Mouse (Mus musculus): ENCODE measurements around the gene Zfp382.
"Not testable (repeated sequence)": the region's sequence is repeated elsewhere in the genome, so short reads cannot be mapped to it uniquely, and the experiment has no call there.

Zfp382 gene

GRCm38 (mm10) chr7:30121308-30122187, at the start of gene Zfp382:
Gene Zfp382, plus strand, starts transcription at chr7:30121942.
- peak; percentile 87 to 88 for DNase-seq (ENCODE audit: low spot score in 2 of 2)

DNA sequence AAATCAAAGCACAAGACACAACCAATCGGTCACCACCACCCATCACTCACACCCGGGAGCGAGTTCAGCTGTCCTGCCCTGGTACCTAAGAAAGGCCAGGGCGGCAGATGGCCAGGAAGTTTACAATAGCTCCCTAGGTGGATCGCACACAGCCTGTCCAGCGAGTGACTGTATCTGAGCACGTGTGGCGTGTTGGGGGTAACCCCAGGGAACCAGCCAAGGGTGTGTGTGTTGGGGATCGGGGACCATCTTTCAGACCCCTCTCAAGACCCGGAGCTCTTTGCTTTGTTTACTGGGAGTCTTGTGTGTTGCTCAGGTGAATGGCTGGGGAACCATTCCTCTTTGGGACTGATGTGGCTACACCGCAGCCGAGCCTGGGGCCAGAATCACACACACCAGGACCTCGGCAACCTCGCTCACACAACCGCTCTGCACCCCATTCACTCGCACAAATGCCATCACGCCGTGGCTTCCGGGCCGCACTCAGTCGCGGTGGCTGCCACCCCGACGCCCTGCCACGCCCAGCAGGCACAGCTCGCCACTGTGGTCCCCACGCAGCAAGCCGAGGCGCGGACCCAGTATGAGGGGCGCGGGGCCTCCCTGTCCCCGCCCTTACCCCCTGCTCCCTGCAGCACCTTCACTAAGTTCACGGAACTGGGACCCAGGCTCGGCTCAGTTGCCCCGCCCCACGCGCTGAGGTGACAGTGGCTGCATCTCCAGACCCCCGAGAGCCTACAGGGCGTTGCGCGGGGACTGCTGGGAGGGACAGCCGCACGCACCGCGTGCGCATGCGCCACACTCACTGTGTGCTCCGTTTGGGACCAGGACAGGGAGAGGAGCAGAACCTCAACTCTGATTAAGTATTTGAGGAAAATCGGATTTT, 49.4 kb upstream of the Zfp382 start, which contains the start of gene Zfp82:
Gene Zfp82 (minus strand): TSS at position 755 of the 883 bp plus-strand sequence.
- peak; percentile 84 to 86 for DNase-seq (ENCODE audit: low spot score in 2 of 2)

- no peak for DNase-seq (ENCODE audit: low spot score in 2 of 2)
Observed at GRCm38 (mm10) chr7:30086524-30086923, 35.2 kb upstream of the Zfp382 start.

- DNase-seq (ENCODE audit: low spot score in 2 of 2) = no peak
Observed at GRCm38 (mm10) chr7:30089405-30089804, 32.3 kb upstream of the Zfp382 start.

GRCm38 (mm10) chr7:30090092-30090969, 31.4 kb upstream of the Zfp382 start, which contains the start of the genes Gm26920 and Zfp566:
Gene Gm26920, minus strand, starts transcription at chr7:30090410.
Gene Zfp566, minus strand, starts transcription at chr7:30090527.
- DNase-seq (ENCODE audit: low spot score in 2 of 2) = peak; percentile 96 to 97

GRCm38 (mm10) chr7:30090970-30091585, 30.7 kb upstream of the Zfp382 start:
- peak in 1 of 2 experiments; percentile 7 for DNase-seq (ENCODE audit: low spot score in 2 of 2)

DNA sequence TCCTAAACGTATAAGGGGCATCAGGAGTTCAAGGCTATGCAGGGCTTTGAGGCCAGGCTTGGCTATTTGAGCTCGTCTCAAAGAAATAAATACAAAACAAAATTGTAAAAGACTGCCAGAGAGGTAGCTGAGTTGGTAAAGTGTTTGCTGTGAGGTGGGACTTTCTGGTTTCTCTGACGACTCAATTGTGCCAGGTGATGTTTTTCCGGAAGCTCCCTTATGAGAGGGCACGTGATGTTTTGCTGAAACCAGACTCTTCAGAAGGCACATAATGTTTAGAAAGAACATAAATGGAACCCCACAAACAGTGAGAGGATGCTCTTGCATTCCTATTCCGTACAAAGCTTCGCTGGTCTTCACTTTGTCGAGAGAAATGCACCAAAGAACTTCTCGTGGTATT, 29.1 kb upstream of the Zfp382 start:
- no peak for DNase-seq (ENCODE audit: low spot score in 2 of 2)

- DNase-seq (ENCODE audit: low spot score in 2 of 2) = no peak
Observed at GRCm38 (mm10) chr7:30093918-30094415, 27.8 kb upstream of the Zfp382 start.

DNA sequence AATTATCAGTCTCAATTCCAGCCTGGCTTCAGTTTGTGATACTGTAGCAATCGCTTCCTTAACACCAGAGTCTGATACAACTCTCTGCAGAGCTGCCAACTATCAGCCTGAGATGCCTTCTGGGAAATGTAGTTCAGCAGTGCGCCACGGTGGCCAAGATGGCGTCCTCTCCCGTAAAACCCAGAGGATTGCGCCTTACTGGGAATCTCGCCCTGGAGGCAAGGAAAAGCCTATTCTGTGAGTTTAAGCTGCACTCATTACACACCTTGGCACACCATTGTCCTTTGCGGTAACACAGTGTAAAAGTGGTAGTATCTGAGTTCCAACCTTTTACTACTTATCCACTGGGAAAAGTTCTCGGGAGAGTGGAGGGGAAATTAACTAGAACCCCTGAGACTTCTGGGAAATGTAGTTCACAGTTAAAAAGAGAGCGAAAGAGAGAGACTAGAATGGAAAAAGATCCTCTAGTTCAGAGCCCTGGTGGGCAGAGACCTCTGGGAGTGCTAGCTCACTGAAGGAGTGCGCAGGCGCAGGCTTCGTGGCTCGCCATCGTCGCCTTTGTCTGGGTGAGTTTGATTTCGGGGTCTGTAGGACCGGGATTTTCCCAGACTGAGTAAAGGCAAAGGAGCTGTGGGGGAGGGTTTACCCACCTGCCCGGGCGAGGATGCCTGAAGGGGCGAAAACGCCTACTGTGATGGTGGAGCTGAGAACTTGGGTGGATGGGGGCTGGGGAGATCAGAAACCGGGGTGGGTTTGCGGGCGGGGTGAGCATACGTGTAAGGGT, 26.9 kb upstream of the Zfp382 start, which contains the start of gene Zfp260:
Gene Zfp260 (plus strand): TSS at position 132 of the 784 bp plus-strand sequence.
- peak; percentile 85 to 87 for DNase-seq (ENCODE audit: low spot score in 2 of 2)

GRCm38 (mm10) chr7:30095551-30096125, 26.1 kb upstream of the Zfp382 start:
- no peak for DNase-seq (ENCODE audit: low spot score in 2 of 2)

DNA sequence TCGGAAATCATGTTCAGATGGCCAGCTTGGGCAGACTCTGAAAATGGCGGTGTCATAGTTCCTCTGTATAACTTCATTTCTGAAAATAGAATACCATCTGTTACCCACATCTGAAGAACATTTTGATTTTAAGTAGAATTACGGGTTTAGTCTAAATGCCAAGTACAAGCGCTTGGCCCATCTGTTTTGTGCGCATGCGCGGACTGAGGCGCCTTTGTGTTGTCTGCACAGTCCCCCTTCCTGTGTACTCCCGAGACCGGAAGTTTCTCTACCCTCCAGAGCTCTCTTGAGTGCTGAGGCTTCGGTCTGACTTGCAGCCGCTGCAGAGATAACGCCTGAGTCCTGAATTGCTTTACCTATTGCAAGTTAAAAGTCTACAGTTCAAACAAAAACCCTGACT, 22.4 kb upstream of the Zfp382 start:
- DNase-seq (ENCODE audit: low spot score in 2 of 2) = peak; percentile 66 to 70

- DNase-seq (ENCODE audit: low spot score in 2 of 2) = no peak
Observed at GRCm38 (mm10) chr7:30116076-30116475, 5.7 kb upstream of the Zfp382 start.

DNA sequence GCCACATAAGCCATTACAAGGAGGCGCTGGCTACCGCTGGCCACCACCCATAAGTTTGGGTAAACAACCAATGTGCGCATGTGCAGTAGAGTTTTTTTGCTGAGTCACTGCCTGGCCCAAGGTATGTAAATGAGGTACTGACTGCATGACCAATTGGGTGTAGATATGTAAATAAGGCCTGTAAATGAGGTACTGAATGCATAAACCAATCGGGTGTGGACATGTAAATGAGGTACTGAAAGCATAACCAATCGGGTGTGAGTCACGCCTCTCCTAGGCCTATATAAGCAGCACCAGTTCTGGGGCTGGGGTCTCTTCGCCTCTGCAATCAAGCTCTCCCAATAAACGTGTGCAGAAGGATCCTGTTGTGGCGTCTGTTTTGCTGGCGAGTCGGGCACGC, 3.8 kb upstream of the Zfp382 start:
- not testable (repeated sequence) for DNase-seq (ENCODE audit: low spot score in 2 of 2)

GRCm38 (mm10) chr7:30122188-30122530, 417 bp downstream of the Zfp382 start:
- DNase-seq (ENCODE audit: low spot score in 2 of 2) = no peak

GRCm38 (mm10) chr7:30129900-30130299, 8.2 kb downstream of the Zfp382 start:
- DNase-seq (ENCODE audit: low spot score in 2 of 2) = no peak

GRCm38 (mm10) chr7:30132396-30132795, 10.7 kb downstream of the Zfp382 start:
- DNase-seq (ENCODE audit: low spot score in 2 of 2) = no peak

GRCm38 (mm10) chr7:30136826-30137225, 15.1 kb downstream of the Zfp382 start:
- DNase-seq (ENCODE audit: low spot score in 2 of 2) = no peak

- no peak for DNase-seq (ENCODE audit: low spot score in 2 of 2)
Observed at GRCm38 (mm10) chr7:30143170-30143554, 21.4 kb downstream of the Zfp382 start.

GRCm38 (mm10) chr7:30143555-30144209, 21.9 kb downstream of the Zfp382 start:
- DNase-seq (ENCODE audit: low spot score in 2 of 2) = peak; percentile 58 to 61

Data from spleen, postnatal 36 days (tissue).